Mouse (Mus musculus) limb, embryonic 15.5 days (tissue): ENCODE measurements around the gene Ago1. TPM values are rescaled to one million over a fixed set of nuclear protein-coding genes. Genes with fewer than 3 reads are reported as not detected.

Source experiments
- ATAC-seq: fragments of 200-750 bp; cut with Nextera tagmentation; 2 replicates; pipeline ENCODE4 v1.8.0; 2017; ENCODE audit warnings: low read depth, moderate TSS enrichment; ENCODE audit not compliant: insufficient number of reproducible peaks, low FRiP score, low TSS enrichment
- H3K27ac ChIP-seq: fragments of 300-500 bp; sonication (generic); 2 replicates; pipeline ENCODE4 v1.5.1; 2015; ENCODE audit warnings: moderate library complexity, mild to moderate bottlenecking, inconsistent platforms
- H3K27me3 ChIP-seq: fragments of 300-500 bp; sonication (generic); 2 replicates; pipeline ENCODE4 v1.6.1; 2015; ENCODE audit warnings: inconsistent platforms
- H3K36me3 ChIP-seq: fragments of 300-500 bp; sonication (generic); 2 replicates; pipeline ENCODE4 v1.6.1; 2015; ENCODE audit warnings: inconsistent platforms
- H3K4me1 ChIP-seq: fragments of 300-500 bp; sonication (generic); 2 replicates; pipeline ENCODE4 v1.6.1; 2015; ENCODE audit warnings: inconsistent platforms
- H3K4me2 ChIP-seq: fragments of 300-500 bp; sonication (generic); 2 replicates; pipeline ENCODE4 v1.6.1; 2015; ENCODE audit warnings: mild to moderate bottlenecking, inconsistent platforms
- H3K4me3 ChIP-seq: fragments of 300-500 bp; sonication (generic); 2 replicates; pipeline ENCODE4 v1.5.1; 2015; ENCODE audit warnings: mild to moderate bottlenecking, inconsistent platforms
- H3K9ac ChIP-seq: fragments of 300-500 bp; sonication (generic); 2 replicates; pipeline ENCODE4 v1.6.1; 2015; ENCODE audit warnings: inconsistent platforms
- H3K9me3 ChIP-seq: fragments of 300-500 bp; sonication (generic); 2 replicates; pipeline ENCODE4 v1.6.1; 2016; ENCODE audit warnings: inconsistent platforms
- WGBS: fragments of 180-500 bp; shearing (Covaris S2); methylation state at CpG from one replicate; pipeline ENCODE4 v1.1.7; 2015; 5-methylcytosine and 5-hydroxymethylcytosine counted together
- polyA plus RNA-seq: library from polyadenylated mRNA; unstranded; fragments of >200 nt; fragmentation: Nextera tagmentation; extraction: Ambion mirVana; gene quantifications from 2 replicates; pipeline ENCODE4 v1.2.1, GENCODE M21; 2015

Gene Ago1
- polyA plus RNA-seq = 3.1 and 4.0 TPM in 2 replicates

GRCm38 (mm10) chr4:126468285-126468901 is at the start of gene Ago1:
Gene Ago1 (minus strand): TSS chr4:126468583.
- Histone ChIP-seq H3K4me1 (peaks cover 29% of the 10 kb centered on the region), H3K36me3 (no peaks in the 10 kb centered on the region), H3K27ac (peak within 1 kb of the TSS; percentile 82), H3K4me2 (peak within 1 kb of the TSS; percentile 84), H3K4me3 (peak within 1 kb of the TSS; percentile 89), H3K27me3 (no peaks in the 10 kb centered on the region), H3K9ac (peak within 1 kb of the TSS; percentile 90), H3K9me3 (no peaks in the 10 kb centered on the region)
- WGBS = under 1% methylated on average over 54 of the region's 55 CpGs
- ATAC-seq = peak; percentile 87

GRCm38 (mm10) chr4:126512308-126513066 is 44.1 kb upstream of the Ago1 start:
- Histone ChIP-seq H3K27me3 (no peaks in the 10 kb centered on the region), H3K9ac (no peak overlapping the region), H3K27ac (no peak overlapping the region), H3K4me2 (no peak overlapping the region), H3K9me3 (no peaks in the 10 kb centered on the region), H3K36me3 (peaks cover 16% of the 10 kb centered on the region), H3K4me1 (no peaks in the 10 kb centered on the region), H3K4me3 (no peak overlapping the region)
- WGBS = 62% methylated on average over 6 of the region's 6 CpGs
- no peak for ATAC-seq

- Histone ChIP-seq H3K27ac (no peak overlapping the region), H3K4me1 (no peaks in the 10 kb centered on the region), H3K36me3 (peaks cover 26% of the 10 kb centered on the region), H3K9me3 (no peaks in the 10 kb centered on the region), H3K27me3 (no peaks in the 10 kb centered on the region), H3K4me3 (no peak overlapping the region), H3K9ac (no peak overlapping the region), H3K4me2 (no peak overlapping the region)
- 87% methylated on average over 5 of the region's 5 CpGs for WGBS
- no peak for ATAC-seq
Measured at GRCm38 (mm10) chr4:126511013-126511412, 42.6 kb upstream of the Ago1 start.

GRCm38 (mm10) chr4:126509072-126509471 is 40.7 kb upstream of the Ago1 start:
- H3K4me1 ChIP-seq = no peaks in the 10 kb centered on the region
- H3K36me3 ChIP-seq = peaks cover 23% of the 10 kb centered on the region
- no peak overlapping the region for H3K9ac ChIP-seq
- no peak for ATAC-seq
- no peak overlapping the region for H3K4me3 ChIP-seq
- no peak overlapping the region for H3K27ac ChIP-seq
- H3K9me3 ChIP-seq = no peaks in the 10 kb centered on the region
- H3K27me3 ChIP-seq = no peaks in the 10 kb centered on the region
- no peak overlapping the region for H3K4me2 ChIP-seq
- WGBS = 87% methylated on average over 2 of the region's 2 CpGs

GRCm38 (mm10) chr4:126508110-126508899 is 39.9 kb upstream of the Ago1 start:
- Histone ChIP-seq H3K9ac (no peak overlapping the region), H3K4me1 (no peaks in the 10 kb centered on the region), H3K4me2 (no peak overlapping the region), H3K9me3 (no peaks in the 10 kb centered on the region), H3K4me3 (no peak overlapping the region), H3K27me3 (no peaks in the 10 kb centered on the region), H3K27ac (no peak overlapping the region), H3K36me3 (peaks cover 23% of the 10 kb centered on the region)
- ATAC-seq = no peak
- 57% methylated on average over 14 of the region's 14 CpGs for whole genome bisulfite sequencing

DNA sequence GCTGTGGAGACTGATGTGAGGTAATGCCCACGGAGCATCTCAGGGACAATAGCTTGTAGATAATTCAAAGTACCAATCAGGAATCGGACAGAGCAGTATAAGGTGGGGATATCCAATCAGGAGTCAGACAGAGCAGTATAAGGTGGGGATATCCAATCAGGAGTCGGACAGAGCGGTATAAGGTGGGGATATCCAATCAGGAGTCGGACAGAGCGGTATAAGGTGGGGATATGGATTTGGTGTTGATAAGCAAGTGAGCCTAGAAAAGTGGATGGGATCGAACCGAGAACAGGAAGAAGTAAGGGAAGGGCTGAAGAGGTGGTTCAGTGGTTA is 34.6 kb upstream of the Ago1 start:
- ATAC-seq = no peak
- Histone ChIP-seq H3K9me3 (no peaks in the 10 kb centered on the region), H3K36me3 (peaks cover 10% of the 10 kb centered on the region), H3K4me2 (no peak overlapping the region), H3K4me1 (no peaks in the 10 kb centered on the region), H3K27me3 (no peaks in the 10 kb centered on the region), H3K4me3 (no peak overlapping the region), H3K9ac (no peak overlapping the region), H3K27ac (no peak overlapping the region)
- 58% methylated on average over 8 of the region's 8 CpGs for whole genome bisulfite sequencing

- no peak overlapping the region for H3K4me2 ChIP-seq
- no peaks in the 10 kb centered on the region for H3K27me3 ChIP-seq
- 64% methylated on average over 6 of the region's 6 CpGs for WGBS
- H3K9me3 ChIP-seq = no peaks in the 10 kb centered on the region
- H3K9ac ChIP-seq = no peak overlapping the region
- no peak overlapping the region for H3K4me3 ChIP-seq
- no peaks in the 10 kb centered on the region for H3K4me1 ChIP-seq
- no peak for ATAC-seq
- H3K27ac ChIP-seq = no peak overlapping the region
- H3K36me3 ChIP-seq = peaks cover 10% of the 10 kb centered on the region
Measured at GRCm38 (mm10) chr4:126502141-126502976, 34.0 kb upstream of the Ago1 start.

DNA sequence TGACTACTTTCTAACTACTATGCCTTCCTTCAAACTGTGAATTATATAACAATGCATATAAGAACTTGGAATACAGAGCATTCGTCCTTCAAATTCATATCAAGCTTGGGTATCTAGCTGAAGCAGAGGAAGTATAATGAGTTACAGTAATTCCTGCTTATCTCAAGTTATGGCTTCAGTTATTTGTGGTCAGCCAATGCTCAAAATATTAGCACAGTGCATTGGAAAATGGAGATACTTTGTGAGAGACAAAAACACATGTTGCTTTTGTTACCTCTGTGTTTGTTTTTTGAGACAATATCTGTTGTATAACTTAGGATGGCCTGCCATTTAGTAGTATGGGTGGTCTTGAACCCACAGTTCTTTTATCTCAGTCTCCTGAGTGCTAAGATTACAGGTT is 30.2 kb upstream of the Ago1 start:
- Histone ChIP-seq H3K36me3 (peaks cover 11% of the 10 kb centered on the region; the same call in 1 of the 2 replicates), H3K27ac (no peak overlapping the region), H3K4me1 (no peaks in the 10 kb centered on the region), H3K4me2 (no peak overlapping the region), H3K27me3 (no peaks in the 10 kb centered on the region), H3K9ac (no peak overlapping the region), H3K4me3 (no peak overlapping the region), H3K9me3 (no peaks in the 10 kb centered on the region)
- no peak for ATAC-seq
- 80% methylated on average over 1 of the region's 1 CpGs for WGBS

GRCm38 (mm10) chr4:126496963-126497362 is 28.6 kb upstream of the Ago1 start:
- Histone ChIP-seq H3K4me2 (no peak overlapping the region), H3K4me1 (no peaks in the 10 kb centered on the region), H3K27ac (peak overlapping the region; percentile 47; the same call in 1 of the 2 replicates), H3K9me3 (no peaks in the 10 kb centered on the region), H3K4me3 (no peak overlapping the region), H3K9ac (no peak overlapping the region), H3K27me3 (no peaks in the 10 kb centered on the region), H3K36me3 (peaks cover 19% of the 10 kb centered on the region; the same call in 1 of the 2 replicates)
- 67% methylated on average over 2 of the region's 2 CpGs for WGBS
- ATAC-seq = no peak

GRCm38 (mm10) chr4:126495942-126496790 is 27.8 kb upstream of the Ago1 start:
- Histone ChIP-seq H3K4me3 (no peak overlapping the region), H3K9ac (no peak overlapping the region), H3K4me2 (no peak overlapping the region), H3K9me3 (no peaks in the 10 kb centered on the region), H3K4me1 (no peaks in the 10 kb centered on the region), H3K36me3 (peaks cover 19% of the 10 kb centered on the region; the same call in 1 of the 2 replicates), H3K27ac (peak overlapping the region; percentile 38), H3K27me3 (no peaks in the 10 kb centered on the region)
- no peak for ATAC-seq
- 57% methylated on average over 5 of the region's 5 CpGs for WGBS

GRCm38 (mm10) chr4:126495453-126495852 is 27.1 kb upstream of the Ago1 start:
- ATAC-seq = no peak
- Histone ChIP-seq H3K27ac (no peak overlapping the region), H3K36me3 (peaks cover 19% of the 10 kb centered on the region; the same call in 1 of the 2 replicates), H3K4me3 (no peak overlapping the region), H3K4me1 (no peaks in the 10 kb centered on the region), H3K27me3 (no peaks in the 10 kb centered on the region), H3K4me2 (no peak overlapping the region), H3K9ac (no peak overlapping the region), H3K9me3 (no peaks in the 10 kb centered on the region)
- WGBS = 65% methylated on average over 5 of the region's 5 CpGs
